Mouse (Mus musculus) regulatory T cell (primary cell): ENCODE measurements around the gene Synj1.

Experiments used
- in situ Hi-C: fragments of 300-600 bp; cut with MboI, MseI; formaldehyde crosslinking; loops from one replicate; pipeline ENCODE4 v1.15.1; 2025; ENCODE audit warnings: high pct_unique_total_duplicates

Synj1 gene

GRCm38 (mm10) chr16:90892081-90892480 is 119.0 kb downstream of the Synj1 start:
- in situ Hi-C loops: no loop called here

- in situ Hi-C loops: no loop called here
Measured at GRCm38 (mm10) chr16:90891601-90892000, 119.5 kb downstream of the Synj1 start.

GRCm38 (mm10) chr16:90890683-90891082 is 120.4 kb downstream of the Synj1 start:
- in situ Hi-C loops: no loop called here
